Mouse (Mus musculus): ENCODE measurements around the gene Gm21961.
"Not testable (repeated sequence)": the region's sequence is repeated elsewhere in the genome, so short reads cannot be mapped to it uniquely, and the experiment has no call there.

Gene Gm21961

DNA sequence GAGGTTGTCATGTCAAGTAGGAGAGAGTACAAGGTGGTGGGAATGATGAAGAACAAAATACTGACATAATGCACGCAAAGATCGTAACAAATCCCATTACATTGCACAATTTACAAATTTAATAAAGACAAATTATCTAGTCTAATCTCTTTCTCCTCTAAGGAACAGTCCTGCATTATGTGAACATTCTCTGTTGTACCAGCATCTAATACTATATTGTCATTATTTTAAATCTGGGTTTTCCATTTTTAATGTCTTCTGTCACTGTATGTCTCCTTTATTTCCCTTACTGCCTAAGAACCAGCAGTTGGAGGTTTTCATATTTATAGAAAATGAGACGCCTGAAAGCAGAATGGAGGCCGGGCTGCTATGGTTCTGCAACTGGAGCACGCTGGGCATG is at the start of gene Gm21961:
Gene Gm21961 (minus strand): TSS at position 101 of the 400 bp plus-strand sequence.
- in situ Hi-C loops (cut with MboI, MseI): no loop called here

- in situ Hi-C loops (cut with MboI, MseI): no loop called here
These were observed 27.3 kb upstream of the Gm21961 start for GRCm38 (mm10) chr15:65041999-65042398.

GRCm38 (mm10) chr15:65039216-65039615 is 24.5 kb upstream of the Gm21961 start:
- in situ Hi-C loops (cut with MboI, MseI): not testable (repeated sequence)

DNA sequence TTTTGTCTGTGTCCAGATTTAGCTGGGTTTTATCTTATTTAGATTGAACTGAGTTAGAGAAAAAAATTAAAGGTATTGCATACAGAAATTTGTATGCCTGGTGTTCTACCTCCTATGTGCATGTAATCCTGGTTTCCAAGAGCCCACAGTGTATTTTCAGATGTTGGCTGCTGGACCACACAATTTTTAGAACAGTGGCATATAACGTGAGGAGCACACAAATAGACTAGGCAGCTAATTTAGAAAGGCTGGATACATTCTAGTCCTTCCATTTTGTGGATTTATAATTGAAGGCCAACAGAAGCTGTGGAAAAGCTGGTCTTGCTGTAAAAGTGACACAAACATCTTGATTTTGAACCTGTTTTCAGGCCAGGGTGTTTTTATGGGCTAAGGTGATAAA is 3.3 kb upstream of the Gm21961 start:
- in situ Hi-C loops (cut with MboI, MseI): no loop called here

- in situ Hi-C loops (cut with MboI, MseI): no loop called here
These were observed 8.5 kb downstream of the Gm21961 start for GRCm38 (mm10) chr15:65006177-65006576.

DNA sequence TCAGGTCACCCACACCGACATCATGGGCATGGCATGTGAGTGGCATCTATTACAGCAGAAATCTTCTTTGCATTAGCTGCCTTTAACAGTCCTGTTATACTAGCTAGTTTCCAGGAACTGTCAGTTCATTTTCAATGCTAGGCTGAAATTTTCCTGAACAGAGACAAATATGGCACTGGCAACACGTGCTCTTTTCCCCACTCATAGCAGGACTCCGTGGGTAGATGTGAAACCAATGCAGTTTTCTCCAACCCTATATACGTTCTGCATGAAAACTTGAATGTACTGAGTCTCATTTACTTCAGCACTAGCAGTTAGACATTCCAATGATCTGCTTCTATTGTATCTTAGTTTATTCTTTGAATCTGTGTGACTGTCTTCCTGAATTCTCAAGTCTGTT is 20.2 kb downstream of the Gm21961 start:
- in situ Hi-C loops (cut with MboI, MseI): no loop called here

DNA sequence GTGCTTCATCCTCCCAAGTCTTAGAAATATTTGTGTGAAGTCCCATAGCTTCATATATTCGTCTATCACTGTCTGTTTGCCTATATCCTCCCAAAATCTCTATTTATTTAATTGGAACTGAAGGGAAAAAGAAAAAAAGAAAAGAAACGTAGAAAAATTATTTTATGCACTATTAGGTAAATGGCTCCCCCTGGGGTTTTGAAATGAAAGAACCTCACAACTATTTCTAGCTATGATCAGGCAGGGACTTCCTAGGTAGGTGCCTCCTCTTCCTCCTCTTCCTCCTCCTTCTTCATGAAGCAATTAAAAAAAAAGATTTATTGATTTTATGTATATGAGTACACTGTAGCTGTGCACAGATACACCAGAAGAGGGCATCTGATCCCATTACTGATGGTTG is 34.7 kb downstream of the Gm21961 start:
- in situ Hi-C loops (cut with MboI, MseI): no loop called here

DNA sequence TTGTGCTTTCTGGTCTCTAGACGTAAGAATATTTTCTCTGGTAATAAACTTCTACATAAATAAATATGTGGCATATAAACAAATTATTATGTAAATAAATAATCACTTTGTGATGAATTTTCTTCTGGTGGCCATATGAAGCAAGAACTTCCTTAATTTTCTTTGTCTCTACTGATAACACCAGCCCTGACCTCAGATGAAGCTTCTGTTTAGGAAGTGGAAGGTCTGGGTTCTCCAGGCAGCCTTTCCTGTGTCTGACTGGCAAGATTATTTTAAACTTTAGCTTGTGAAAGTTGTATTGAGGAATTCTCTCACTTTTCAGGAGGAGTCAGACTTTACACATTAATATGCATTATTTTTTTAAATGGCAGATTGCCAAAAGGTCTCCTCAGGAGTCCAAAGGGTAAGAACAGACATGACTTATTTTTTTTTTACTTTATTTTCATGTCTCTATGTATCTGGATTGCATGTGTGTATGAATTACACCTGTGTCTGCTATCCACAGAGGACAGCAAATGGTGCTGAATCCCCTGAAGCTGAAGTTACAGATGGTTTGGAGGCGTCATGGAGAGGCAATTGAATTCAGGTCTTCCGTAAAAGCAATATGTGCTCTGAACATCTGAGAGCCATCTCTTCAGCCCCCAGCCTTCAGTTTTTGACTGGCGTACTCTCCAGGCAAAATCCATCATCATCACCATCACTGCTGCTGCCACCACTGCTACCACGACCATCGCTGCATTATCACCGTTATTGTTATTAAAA is 38.5 kb downstream of the Gm21961 start:
- in situ Hi-C loops (cut with MboI, MseI): no loop called here

All from T-helper 17 cell (primary cell).